Mouse (Mus musculus) naive thymus-derived CD4-positive, alpha-beta T cell, adult 2 months (primary cell): ENCODE measurements around the gene Snrpa1.

Source experiments
- DNase-seq: peaks from one replicate; pipeline ENCODE4 v3.0.0-alpha.2; 2011; ENCODE audit warnings: low read depth

The Snrpa1 gene

GRCm38 (mm10) chr7:66058703-66059102, at the start of gene Snrpa1:
TSS of gene Snrpa1 (plus strand) at chr7:66059003.
- DNase-seq: no peak

GRCm38 (mm10) chr7:66010518-66010917, 48.3 kb upstream of the Snrpa1 start:
- DNase-seq: no peak

DNA sequence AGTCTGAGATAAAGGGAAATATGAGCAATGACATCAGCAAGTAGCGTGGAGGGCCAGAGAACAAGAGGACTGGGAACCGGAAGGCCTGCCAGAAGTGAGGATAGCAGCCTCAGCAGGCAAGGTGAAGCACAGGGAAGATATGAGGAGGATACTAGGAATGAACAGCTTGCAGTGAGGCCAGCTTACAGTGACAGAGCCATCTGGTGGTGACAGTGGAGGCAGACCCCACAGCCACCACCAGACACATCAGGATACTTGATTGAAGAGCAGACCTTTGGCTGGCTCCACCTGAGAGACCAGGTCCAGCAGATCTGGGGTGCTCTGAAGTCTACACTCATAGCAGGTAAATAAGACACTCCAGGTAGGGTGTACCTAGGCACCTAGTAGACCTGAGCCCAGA, 31.1 kb upstream of the Snrpa1 start:
- no peak for DNase-seq

DNA sequence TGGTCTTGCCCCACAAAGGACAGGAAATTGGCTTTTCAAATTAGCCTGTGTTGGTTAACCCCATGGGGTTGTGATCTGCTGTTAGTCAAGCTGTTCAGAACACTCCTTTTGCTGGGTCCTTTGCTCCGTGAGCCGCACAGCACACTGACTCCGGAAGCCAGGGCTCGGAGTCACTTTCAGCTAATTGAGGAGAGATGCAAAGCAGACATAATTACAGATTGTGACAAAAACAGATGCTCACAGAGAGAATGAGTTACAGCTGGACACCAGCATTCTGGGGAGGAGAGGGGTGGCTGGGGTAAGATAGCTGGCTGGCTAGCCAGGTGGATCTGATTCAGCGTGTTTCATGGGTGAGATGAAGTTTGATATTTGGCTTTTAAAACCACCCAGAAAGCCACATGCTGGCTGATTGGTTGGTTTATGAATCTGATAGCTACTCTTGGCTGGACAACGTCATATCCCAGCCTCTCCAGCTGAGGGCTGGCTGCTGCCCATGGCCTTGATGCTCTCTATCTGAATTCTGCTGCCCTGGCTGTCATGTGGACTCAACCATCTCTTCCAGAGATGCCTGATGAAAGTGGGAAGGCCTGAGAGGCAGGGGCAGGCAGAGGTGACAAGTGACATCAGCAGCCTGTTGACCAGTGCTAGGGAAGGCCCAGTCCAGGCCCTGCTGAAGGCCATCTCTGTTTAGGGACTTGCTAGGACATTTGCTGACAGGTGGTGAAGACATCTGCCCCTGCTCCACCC, 29.9 kb upstream of the Snrpa1 start:
- DNase-seq: no peak

DNA sequence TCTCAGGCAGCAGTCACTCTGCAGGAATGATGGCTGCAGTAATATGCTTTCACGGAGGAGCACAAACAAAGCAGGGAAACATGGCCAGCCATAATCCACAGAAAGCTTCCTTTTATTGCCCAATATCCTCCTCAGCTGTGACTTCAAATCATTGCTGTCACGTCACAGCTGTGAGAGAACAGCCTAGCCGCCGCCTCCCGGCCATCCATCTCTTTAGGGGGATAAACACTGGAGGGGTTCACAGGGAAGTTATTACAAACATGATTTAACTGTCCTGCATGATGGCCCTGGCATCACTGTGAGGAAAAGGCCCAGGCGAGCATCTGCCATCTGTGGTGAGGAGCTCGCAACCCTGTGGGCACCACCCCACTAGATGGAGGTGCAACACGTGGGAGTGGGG, 22.0 kb upstream of the Snrpa1 start:
- no peak for DNase-seq

DNA sequence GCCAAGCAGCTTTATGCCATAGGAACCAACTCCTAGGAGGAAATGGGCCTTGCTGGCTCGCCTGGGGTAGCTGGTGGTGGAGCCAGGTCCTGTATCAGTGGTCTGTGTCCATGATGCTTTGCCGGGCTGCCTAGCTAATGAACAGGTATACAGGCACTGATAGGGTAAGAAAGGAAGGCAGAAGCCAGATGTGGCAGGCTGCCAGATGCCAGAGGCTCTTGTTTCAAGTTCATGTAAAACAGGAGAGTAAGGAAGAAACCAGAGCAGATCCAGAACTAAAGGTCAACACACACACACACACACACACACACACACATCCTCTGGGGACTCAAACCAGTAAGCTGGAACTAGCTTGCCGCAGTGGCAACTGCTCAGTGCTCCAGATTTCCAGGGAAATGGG, 20.5 kb upstream of the Snrpa1 start:
- DNase-seq: no peak

- DNase-seq: no peak
Measured at GRCm38 (mm10) chr7:66038730-66039129, 20.1 kb upstream of the Snrpa1 start.

DNA sequence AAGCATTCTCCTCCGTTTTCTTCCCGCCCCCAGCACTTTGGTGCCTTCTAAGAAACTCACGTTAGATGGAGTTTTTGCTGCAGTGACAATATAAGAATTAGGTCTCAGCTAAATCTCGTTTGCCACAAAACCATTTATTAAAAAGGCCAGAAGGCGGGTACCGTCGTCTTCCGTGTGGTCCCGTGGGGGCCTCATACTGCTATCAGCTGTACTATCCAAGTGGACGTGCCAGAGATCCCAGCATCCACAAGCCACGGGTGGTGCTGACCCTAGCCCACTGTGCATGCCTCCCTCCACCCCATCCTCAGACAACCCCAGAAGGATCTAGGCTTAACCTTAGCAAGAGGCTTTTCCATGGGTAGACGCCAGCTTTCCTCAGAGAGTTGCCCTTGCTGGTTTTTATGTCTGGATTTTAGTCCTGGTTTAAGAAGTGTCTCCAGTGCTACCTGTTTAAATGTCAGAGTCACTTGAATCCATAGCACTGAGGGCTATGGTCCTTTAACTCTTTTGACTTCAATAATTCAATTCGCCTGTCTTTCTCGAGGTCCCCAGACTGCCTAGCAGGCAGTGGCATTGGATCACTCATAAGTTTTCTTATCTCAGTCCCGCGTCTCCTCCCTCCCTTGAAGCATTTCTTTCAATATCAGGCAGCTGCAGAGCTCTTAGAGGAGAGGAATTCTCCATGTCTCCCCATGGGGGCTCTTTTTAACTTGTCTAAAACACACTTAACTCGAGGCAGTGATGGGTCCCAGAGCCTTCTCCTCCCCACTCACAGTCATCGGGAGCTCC, 18.6 kb upstream of the Snrpa1 start:
- no peak for DNase-seq

DNA sequence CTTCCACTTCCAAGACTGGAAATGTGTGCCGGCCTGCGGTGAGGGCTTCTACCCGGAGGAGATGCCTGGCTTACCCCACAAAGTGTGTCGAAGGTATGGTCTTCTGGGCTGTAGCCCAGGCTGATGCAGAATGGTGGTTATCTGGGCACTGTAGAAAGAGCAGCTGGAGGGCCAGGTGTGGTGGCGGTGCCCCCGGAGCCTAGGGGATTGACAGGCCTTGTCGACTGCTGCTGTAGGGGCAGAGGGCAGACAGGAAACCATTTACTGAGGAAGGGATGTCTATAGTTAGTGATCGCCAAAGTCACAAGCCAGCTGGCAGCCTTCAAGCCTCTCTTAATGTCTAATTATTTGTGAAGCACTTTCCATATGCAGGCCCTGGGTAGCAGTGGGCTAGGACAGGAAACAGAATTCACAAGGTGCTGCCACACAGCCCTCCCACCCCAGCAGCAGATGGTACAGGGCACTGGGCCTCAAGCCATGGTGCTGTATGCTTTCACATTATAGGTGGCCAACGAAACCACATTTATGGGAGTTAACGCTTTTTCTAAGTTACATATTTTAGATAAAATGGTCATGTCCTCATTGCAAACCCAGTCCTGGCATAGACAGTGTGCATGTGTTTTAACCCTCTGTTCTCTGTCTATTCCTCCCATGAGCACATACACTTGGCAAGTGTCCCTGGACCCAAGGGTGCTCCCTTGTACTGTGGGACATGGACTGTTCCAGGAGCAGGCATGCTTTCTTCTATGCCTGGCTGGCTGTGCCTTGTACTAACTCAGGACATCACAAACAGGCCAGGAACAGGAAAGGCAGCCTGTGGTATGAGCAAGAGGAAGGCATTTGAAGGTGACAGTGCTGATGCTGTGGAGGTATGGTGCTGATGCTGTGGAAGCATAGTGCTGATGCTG, 15.0 kb upstream of the Snrpa1 start, which contains the start of gene Gm45213:
Gene Gm45213, plus strand, starts transcription at position 51 of the 908 bp plus-strand sequence.
- DNase-seq: no peak

DNA sequence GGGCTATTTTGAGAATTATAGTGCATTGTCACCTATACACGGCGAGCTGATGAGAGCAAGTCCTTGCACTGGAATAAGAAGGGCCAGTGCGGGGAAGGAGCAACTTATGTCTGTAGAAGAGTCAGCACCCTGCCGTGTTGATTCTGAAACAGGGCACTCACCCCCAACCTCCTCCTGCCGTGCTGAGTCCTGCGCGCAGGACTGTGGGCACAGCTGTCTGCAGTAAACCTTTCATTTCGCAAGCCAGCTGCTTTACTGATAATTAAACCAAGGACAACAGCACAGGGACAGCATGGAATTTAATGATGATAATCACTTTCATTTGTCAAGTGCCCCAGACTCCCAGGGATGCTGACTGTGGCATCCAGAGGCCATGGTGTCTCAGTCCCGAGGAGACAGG, 14.2 kb upstream of the Snrpa1 start:
- no peak for DNase-seq

- no peak for DNase-seq
Measured at GRCm38 (mm10) chr7:66046921-66047918, 11.6 kb upstream of the Snrpa1 start.

- DNase-seq: no peak
Measured at GRCm38 (mm10) chr7:66047975-66048374, 10.8 kb upstream of the Snrpa1 start.

GRCm38 (mm10) chr7:66048446-66049230, 10.2 kb upstream of the Snrpa1 start:
- no peak for DNase-seq

DNA sequence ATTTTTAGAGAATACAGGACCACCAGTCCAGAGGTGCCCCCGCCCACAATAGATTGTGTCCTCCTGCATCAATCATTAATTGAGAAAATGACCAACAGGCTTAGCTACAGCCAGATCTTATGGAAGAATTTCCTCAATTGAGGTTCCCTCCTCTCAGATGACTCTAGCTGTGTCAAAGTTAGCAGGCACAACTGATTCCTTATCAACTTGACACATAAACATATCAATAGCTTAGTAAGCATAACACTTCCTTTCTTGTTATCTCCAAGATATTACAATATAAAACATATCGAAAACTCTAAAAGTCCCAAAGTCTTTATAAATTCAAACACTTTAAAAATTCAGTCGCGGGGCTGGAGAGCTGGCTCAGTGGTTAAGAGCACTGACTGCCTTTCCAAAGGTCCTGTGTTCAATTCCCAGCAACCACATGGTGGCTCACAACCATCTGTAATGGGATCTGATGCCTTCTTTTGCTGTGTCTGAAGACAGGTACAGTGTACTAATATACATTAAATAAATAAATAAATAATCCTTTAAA, 4.8 kb upstream of the Snrpa1 start:
- no peak for DNase-seq

GRCm38 (mm10) chr7:66055356-66055755, 3.4 kb upstream of the Snrpa1 start:
- peak; percentile 49 for DNase-seq

- peak; percentile 87 for DNase-seq
Measured at GRCm38 (mm10) chr7:66060066-66060956, 1.5 kb downstream of the Snrpa1 start.

DNA sequence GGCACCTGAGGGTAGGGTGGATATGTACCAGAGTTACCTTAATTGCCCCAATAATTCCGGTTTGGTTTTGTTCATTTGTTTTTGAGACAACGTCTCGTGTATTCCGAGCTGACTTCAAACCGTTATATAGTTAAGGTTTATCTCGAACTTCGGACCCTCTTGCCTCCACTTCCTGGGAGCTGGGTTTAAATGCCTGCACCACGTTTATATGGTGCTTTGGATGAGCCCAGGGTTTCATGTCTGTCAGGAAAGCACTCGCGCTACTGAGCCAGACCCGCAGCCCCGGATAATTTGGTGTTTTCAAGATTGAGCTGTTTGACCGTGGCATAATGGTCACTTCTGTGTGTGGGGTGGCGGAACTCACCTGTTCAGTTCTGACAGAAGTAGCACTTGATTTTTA, 2.3 kb downstream of the Snrpa1 start:
- DNase-seq: no peak

DNA sequence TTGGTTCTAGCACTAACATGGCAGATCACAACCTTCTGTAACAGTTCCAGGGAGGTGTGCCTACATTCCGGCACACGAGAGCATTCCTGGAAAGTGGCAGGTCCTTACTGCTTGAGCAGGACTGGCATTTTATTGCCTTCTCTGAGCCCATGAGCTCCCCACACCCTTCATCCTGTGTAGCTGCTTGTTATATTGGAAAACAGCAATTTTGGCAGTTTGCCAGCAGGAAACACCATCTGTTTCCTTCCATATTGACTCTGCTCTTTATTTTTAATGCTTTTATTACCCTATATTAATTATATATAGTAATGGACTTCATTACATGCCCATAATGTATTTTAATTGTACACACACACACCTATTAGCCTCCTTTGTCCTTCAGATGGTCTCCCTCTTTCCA, 17.6 kb downstream of the Snrpa1 start:
- DNase-seq: no peak
